Mouse (Mus musculus) brain, embryonic 14.5 days (tissue): ENCODE data around the gene Fam19a1.

ENCODE experiments used
- CTCF ChIP-seq: fragments of 200-500 bp; IDR thresholded peaks from 2 replicates; pipeline ENCODE4 v1.5.1; 2012; ENCODE audit warnings: inconsistent platforms, mild to moderate bottlenecking, moderate library complexity, borderline replicate concordance; ENCODE audit not compliant: insufficient read depth, insufficient read length; ENCODE audit errors: extremely low read depth
- POLR2A ChIP-seq: fragments of 200-500 bp; IDR thresholded peaks from 2 replicates; pipeline ENCODE4 v1.6.1; 2012; ENCODE audit warnings: mild to moderate bottlenecking, inconsistent platforms, borderline replicate concordance; ENCODE audit not compliant: poor library complexity, insufficient read depth, insufficient read length, severe bottlenecking; ENCODE audit errors: extremely low read depth

DNA sequence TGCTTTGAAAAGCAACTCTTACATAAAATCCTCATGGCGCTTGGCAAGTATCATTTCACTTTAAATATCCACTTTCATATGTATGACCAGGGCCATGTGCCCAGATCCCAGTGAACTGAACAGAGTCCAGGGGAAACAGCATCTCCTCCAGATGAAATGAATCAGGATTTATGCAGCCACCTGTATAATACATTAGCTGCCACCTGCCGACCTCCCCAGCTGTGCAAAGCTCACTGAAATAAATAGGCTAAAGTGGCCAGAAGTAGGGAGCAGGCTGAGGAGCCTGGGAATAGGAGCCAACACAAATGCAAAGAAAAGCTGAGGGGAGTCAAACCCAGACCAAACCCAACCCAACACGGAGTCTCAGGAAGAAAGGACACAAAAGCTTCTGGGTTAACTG, 324.9 kb downstream of the Fam19a1 start:
- TF ChIP-seq CTCF (no peak), POLR2A (no peak)
